ENCODE assay signal across 28 mouse cellular contexts in the genomic region with DNA sequence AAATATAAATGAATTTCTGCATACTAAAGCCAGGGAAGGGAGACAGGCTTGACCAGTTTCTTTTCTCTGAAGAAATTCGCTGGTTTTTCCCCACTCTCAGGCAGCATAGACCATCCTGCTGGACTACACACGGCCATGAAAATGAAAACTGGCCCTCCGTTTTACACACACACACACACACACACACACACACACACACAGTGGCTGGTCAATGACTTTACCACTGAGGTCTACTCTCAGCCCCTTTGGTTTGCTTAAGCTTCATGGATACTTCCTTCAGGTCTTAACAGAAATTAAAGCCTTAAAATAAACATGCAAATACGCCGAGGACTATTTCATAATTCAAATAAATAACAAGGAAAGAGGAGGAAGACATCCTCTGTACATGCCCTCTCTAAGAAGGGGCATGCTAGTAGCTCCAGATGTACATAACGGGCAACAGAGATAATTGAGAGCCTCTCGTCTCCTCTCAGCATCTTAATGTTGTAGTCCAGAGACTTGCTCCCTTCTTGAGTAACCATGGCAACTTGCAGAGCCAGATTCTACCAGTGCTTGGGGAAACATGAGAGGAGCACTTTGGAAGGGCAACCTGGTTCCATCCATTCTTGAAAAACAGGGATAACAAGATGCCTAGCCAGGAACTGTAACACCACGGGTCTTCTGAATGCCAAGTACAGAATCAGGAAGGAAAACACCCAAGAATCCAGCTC.
A peak's percentile ranks its signal among the peaks of the same experiment; 100 is the strongest.
DNase-seq lines count a peak whose midpoint lies in the region; ATAC-seq lines count a peak whose summit lies in the region.
"Had no signal": no experiment of that assay in that cellular context is flagged by ENCODE, and none has a peak within 500 bp of the region (broad histone marks: within the 10 kb centered on the region; RNA-seq: fewer than 3 reads in every experiment).

No protein-coding gene starts in this region.

- no peak overlapping the region for H3K9ac ChIP-seq in heart, embryonic 11.5 days (ENCODE audit: low read depth, low read length)
- H3K9ac ChIP-seq in midbrain, embryonic 12.5 days (replicated peaks), result no peak overlapping the region
- no peak overlapping the region for H3K9ac ChIP-seq in midbrain, embryonic 11.5 days (ENCODE audit: low read length)
- H3K9ac ChIP-seq: embryonic facial prominence, embryonic 15.5 days; heart, embryonic 12.5 days; limb, embryonic 15.5 days; liver, embryonic 15.5 days; lung, embryonic 15.5 days; neural tube, embryonic 12.5 days had no signal

- H3K27me3 ChIP-seq in heart, embryonic 11.5 days (ENCODE audit: control insufficient read depth, insufficient read depth, low read length), result no peaks in the 10 kb centered on the region
- H3K27me3 ChIP-seq in midbrain, embryonic 12.5 days, result no peaks in the 10 kb centered on the region
- no peaks in the 10 kb centered on the region for H3K27me3 ChIP-seq in midbrain, embryonic 11.5 days (ENCODE audit: control insufficient read depth, insufficient read depth, low read length)
- H3K27me3 ChIP-seq: CH12.LX; embryonic facial prominence, embryonic 15.5 days; heart, embryonic 12.5 days; limb, embryonic 15.5 days; liver, embryonic 15.5 days; lung, embryonic 15.5 days; megakaryocyte, embryonic 14.5 days; neural tube, embryonic 12.5 days; Patski had no signal

- WGBS in heart, embryonic 11.5 days (ENCODE audit: insufficient replicate concordance), result 78% methylated on average over 8 of the region's 8 CpGs
- WGBS in midbrain, embryonic 12.5 days, result 80% methylated on average over 8 of the region's 8 CpGs
- 86% methylated on average over 8 of the region's 8 CpGs for WGBS in midbrain, embryonic 11.5 days

- H3K36me3 ChIP-seq in heart, embryonic 11.5 days (ENCODE audit: control insufficient read depth, insufficient read depth, low read length), result no peaks in the 10 kb centered on the region; the same call in none of the 2 replicates
- no peaks in the 10 kb centered on the region for H3K36me3 ChIP-seq in midbrain, embryonic 12.5 days
- H3K36me3 ChIP-seq in midbrain, embryonic 11.5 days (ENCODE audit: control insufficient read depth, insufficient read depth, low read length), result no peaks in the 10 kb centered on the region
- H3K36me3 ChIP-seq: G1E; liver, embryonic 15.5 days; neural tube, embryonic 12.5 days had no signal

- H3K4me2 ChIP-seq in heart, embryonic 11.5 days, result no peak overlapping the region
- H3K4me2 ChIP-seq in midbrain, embryonic 12.5 days (replicated peaks), result no peak overlapping the region
- no peak overlapping the region for H3K4me2 ChIP-seq in midbrain, embryonic 11.5 days
- H3K4me2 ChIP-seq: embryonic facial prominence, embryonic 15.5 days; heart, embryonic 12.5 days; limb, embryonic 15.5 days; liver, embryonic 15.5 days; lung, embryonic 15.5 days; neural tube, embryonic 12.5 days had no signal

- no peak overlapping the region for H3K27ac ChIP-seq in heart, embryonic 11.5 days (ENCODE audit: low read depth, low read length)
- H3K27ac ChIP-seq in midbrain, embryonic 12.5 days (replicated peaks), result no peak overlapping the region
- H3K27ac ChIP-seq in midbrain, embryonic 11.5 days (ENCODE audit: low read depth, low read length), result no peak overlapping the region
- H3K27ac ChIP-seq: embryonic facial prominence, embryonic 15.5 days; limb, embryonic 15.5 days; liver, embryonic 15.5 days; lung, embryonic 15.5 days; neural tube, embryonic 12.5 days had no signal

- no peaks in the 10 kb centered on the region for H3K9me3 ChIP-seq in heart, embryonic 11.5 days (replicated peaks; ENCODE audit: control insufficient read depth, low read length)
- no peaks in the 10 kb centered on the region for H3K9me3 ChIP-seq in midbrain, embryonic 12.5 days
- H3K9me3 ChIP-seq in midbrain, embryonic 11.5 days (ENCODE audit: control insufficient read depth, low read length), result no peaks in the 10 kb centered on the region
- H3K9me3 ChIP-seq: embryonic facial prominence, embryonic 15.5 days; G1E; heart, embryonic 12.5 days; limb, embryonic 15.5 days; liver, embryonic 15.5 days; lung, embryonic 15.5 days; megakaryocyte, embryonic 14.5 days; neural tube, embryonic 12.5 days had no signal

- peak; percentile 70 for DNase-seq in heart, adult 11 months
- no peak for DNase-seq in midbrain, embryonic 11.5 days (ENCODE audit: low spot score, missing footprints)
- DNase-seq in brain, embryonic 18.5 days (ENCODE audit: low read depth, low spot score), result peak; percentile 12
- DNase-seq in telencephalon, adult 2 months (ENCODE audit: low read depth, low spot score), result peak; percentile 31
- no peak for DNase-seq in adrenal gland, adult 2 months
- DNase-seq: adrenal gland, adult 8-10 months; B cell, adult 2 months; cerebellum, adult 11 months; cerebellum, adult 9-11 months; gastrocnemius, postnatal 10 days; heart, postnatal 10 days; kidney, postnatal 36 days; layer of hippocampus, postnatal 36 days; lung, postnatal 36 days; thymus, postnatal 14 days had no signal

- ATAC-seq in heart, embryonic 11.5 days (replicated peaks; ENCODE audit: insufficient number of reproducible peaks, low FRiP score, low TSS enrichment), result no peak
- ATAC-seq in midbrain, embryonic 12.5 days (ENCODE audit: low FRiP score, low read depth), result peak; percentile 38; the same call in 1 of the 2 replicates
- no peak for ATAC-seq in midbrain, embryonic 11.5 days (ENCODE audit: low FRiP score)
- ATAC-seq: intestine, embryonic 16.5 days; Patski had no signal

- peaks cover 10% of the 10 kb centered on the region; the same call in 1 of the 2 replicates for H3K4me1 ChIP-seq in heart, embryonic 11.5 days (ENCODE audit: control insufficient read depth, insufficient read depth, low read length)
- H3K4me1 ChIP-seq in midbrain, embryonic 12.5 days, result peaks cover 6% of the 10 kb centered on the region; the same call in 1 of the 2 replicates
- H3K4me1 ChIP-seq in midbrain, embryonic 11.5 days (ENCODE audit: control insufficient read depth, insufficient read depth, low read length), result no peaks in the 10 kb centered on the region
- H3K4me1 ChIP-seq: embryonic facial prominence, embryonic 15.5 days; liver, embryonic 15.5 days; neural tube, embryonic 12.5 days had no signal

- H3K4me3 ChIP-seq in heart, embryonic 11.5 days (ENCODE audit: low read depth, low read length), result no peak overlapping the region
- no peak overlapping the region for H3K4me3 ChIP-seq in midbrain, embryonic 12.5 days
- no peak overlapping the region for H3K4me3 ChIP-seq in midbrain, embryonic 11.5 days (ENCODE audit: low read depth, low read length)
- H3K4me3 ChIP-seq: embryonic facial prominence, embryonic 15.5 days; heart, embryonic 12.5 days; limb, embryonic 15.5 days; liver, embryonic 15.5 days; lung, embryonic 15.5 days; megakaryocyte, embryonic 14.5 days; neural tube, embryonic 12.5 days had no signal

Comparison
In these comparisons a context has a peak if more than half of its experiments do, and no peak if none do; other contexts are left out.
1. DNase-seq: peak in heart, adult 11 months (single experiment), brain, embryonic 18.5 days (single experiment) and telencephalon, adult 2 months (single experiment); none in midbrain, embryonic 11.5 days (single experiment) and adrenal gland, adult 2 months (single experiment).